Mouse (Mus musculus): Measurements from ENCODE around the gene Hs3st5. TPM values are rescaled to one million over a fixed set of nuclear protein-coding genes. Genes with fewer than 3 reads are reported as not detected.

The Hs3st5 gene
- polyA plus RNA-seq, 1 experiment, result 0.08 TPM

DNA sequence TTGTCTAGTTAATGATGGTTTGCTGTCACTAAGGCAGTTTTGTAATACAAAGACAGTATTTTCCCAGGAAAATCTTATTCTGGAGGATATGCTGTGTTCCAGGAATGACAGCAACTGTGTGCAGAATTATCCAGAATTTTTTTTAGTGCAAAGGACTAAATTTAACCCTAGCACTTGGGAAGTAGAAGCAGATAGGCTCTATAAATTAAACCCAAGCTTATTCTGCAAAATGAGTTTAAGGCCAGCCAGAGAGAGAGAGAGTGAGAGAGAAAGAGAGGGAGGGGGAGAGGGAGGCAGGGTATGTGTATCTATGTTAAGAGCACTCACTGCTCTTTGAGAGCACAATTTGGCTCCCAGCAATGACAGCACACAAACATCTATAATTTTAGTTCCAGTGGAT is 267.0 kb downstream of the Hs3st5 start:
- H3K4me1 ChIP-seq (ENCODE audit: control insufficient read depth, insufficient read depth, low read length), result no peaks in the 10 kb centered on the region
- H3K4me3 ChIP-seq (replicated peaks; ENCODE audit: extremely low read depth, low read depth, low read length), result no peak overlapping the region
- no peak for DNase-seq
- TF ChIP-seq POLR2A (IDR thresholded peaks at IDR 0.05; ENCODE audit: borderline replicate concordance, extremely low read depth, low read depth, low read length) (no peak), CTCF (IDR thresholded peaks at IDR 0.05; ENCODE audit: insufficient read depth, low read length) (no peak)

DNA sequence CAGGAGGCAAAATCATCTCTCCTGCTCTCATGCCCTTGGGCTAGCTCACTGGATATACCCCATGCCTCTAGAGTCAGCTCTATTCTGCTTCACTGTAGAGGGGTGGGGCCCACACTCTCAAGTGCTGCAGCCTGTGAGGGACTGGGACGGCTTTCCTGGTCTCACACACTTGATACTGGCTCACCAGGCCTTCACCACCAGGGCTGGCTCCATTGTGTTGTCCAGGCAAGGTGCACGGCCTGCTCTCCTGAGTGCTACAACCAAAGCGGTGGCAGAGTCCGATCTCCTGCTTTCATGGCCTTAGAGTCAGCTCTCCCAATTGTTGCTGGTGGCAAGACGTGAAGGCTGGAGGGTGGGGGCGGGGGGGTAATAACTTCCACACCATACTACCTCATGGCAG is 268.3 kb downstream of the Hs3st5 start:
- WGBS, result 71% methylated on average over 6 of the region's 6 CpGs
- no peak for DNase-seq
- no peak for TF ChIP-seq CTCF (IDR thresholded peaks at IDR 0.05; ENCODE audit: insufficient read depth, low read length)
- no peak for TF ChIP-seq POLR2A (IDR thresholded peaks at IDR 0.05; ENCODE audit: borderline replicate concordance, extremely low read depth, low read depth, low read length)
- Histone ChIP-seq H3K4me3 (replicated peaks; ENCODE audit: extremely low read depth, low read depth, low read length) (no peak overlapping the region), H3K4me1 (ENCODE audit: control insufficient read depth, insufficient read depth, low read length) (no peaks in the 10 kb centered on the region)

DNA sequence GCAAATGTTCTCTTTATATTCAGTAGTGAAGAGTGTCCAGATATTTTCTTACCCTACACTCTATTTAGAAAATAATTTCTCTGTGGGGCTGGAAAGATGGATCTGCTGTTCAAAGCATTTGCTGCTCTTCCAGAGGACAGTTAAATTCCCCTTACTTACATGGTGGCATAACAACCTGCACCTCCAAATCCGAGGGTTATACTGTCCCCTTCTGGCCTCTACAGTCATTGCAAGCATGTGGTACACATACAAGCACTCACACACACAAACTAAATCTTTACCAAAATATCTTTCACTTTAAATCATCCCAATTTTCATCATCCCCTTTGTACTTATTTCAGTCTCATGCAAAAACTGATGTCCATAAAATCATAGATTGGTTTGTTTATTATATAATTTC is 275.0 kb downstream of the Hs3st5 start:
- TF ChIP-seq CTCF (IDR thresholded peaks at IDR 0.05; ENCODE audit: insufficient read depth, low read length), result no peak
- TF ChIP-seq POLR2A (IDR thresholded peaks at IDR 0.05; ENCODE audit: borderline replicate concordance, extremely low read depth, low read depth, low read length), result no peak
- no peak for DNase-seq
- 19% methylated on average over 1 of the region's 1 CpGs for WGBS
- Histone ChIP-seq H3K4me3 (replicated peaks; ENCODE audit: extremely low read depth, low read depth, low read length) (no peak overlapping the region), H3K4me1 (ENCODE audit: control insufficient read depth, insufficient read depth, low read length) (no peaks in the 10 kb centered on the region)

DNA sequence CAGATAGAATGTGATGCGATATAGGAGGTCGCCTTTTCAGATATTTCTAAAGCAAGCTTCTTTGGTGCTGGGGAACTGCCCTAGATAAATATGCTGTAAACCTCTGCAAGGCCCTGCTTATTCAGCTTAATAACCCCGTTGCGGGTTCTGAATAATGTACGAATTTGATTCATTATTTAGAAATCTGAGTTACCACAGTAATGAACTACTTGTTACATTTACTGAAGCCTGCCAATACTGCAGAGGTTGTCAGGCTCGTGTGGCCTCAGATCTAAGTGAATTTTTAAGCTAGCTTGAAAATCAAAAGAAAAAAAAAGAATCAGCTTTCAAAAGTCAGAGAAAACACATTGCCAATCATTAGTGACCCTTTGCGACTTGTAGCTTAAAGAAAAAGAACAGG is 280.4 kb downstream of the Hs3st5 start:
- no peak overlapping the region for H3K4me3 ChIP-seq (replicated peaks; ENCODE audit: extremely low read depth, low read depth, low read length)
- H3K4me1 ChIP-seq (ENCODE audit: control insufficient read depth, insufficient read depth, low read length), result no peaks in the 10 kb centered on the region
- 86% methylated on average over 7 of the region's 7 CpGs for WGBS
- TF ChIP-seq POLR2A (IDR thresholded peaks at IDR 0.05; ENCODE audit: borderline replicate concordance, extremely low read depth, low read depth, low read length) (no peak), CTCF (IDR thresholded peaks at IDR 0.05; ENCODE audit: insufficient read depth, low read length) (no peak)
- DNase-seq, result no peak

DNA sequence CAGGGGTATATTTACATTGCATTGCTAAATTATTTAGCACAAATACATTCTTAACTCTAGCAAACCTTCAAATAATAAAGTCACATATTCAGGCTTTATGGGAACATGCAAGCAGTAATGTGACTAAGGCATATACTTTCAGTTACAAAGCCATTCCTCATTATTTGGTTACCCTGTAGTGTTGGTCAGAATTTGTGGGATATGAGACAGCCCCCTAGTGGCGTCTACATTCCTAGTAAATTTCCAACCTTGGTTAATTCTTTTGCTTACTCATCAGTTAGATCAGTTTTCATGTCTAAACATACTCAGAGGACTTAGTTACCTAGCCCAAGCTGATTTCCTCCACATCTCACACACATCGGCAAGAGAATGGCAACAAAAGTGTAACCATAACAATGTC is 285.2 kb downstream of the Hs3st5 start:
- DNase-seq, result no peak
- Histone ChIP-seq H3K4me1 (ENCODE audit: control insufficient read depth, insufficient read depth, low read length) (no peaks in the 10 kb centered on the region), H3K4me3 (replicated peaks; ENCODE audit: extremely low read depth, low read depth, low read length) (no peak overlapping the region)
- TF ChIP-seq CTCF (IDR thresholded peaks at IDR 0.05; ENCODE audit: insufficient read depth, low read length), result no peak
- no peak for TF ChIP-seq POLR2A (IDR thresholded peaks at IDR 0.05; ENCODE audit: borderline replicate concordance, extremely low read depth, low read depth, low read length)
- WGBS, result 28% methylated on average over 2 of the region's 2 CpGs

DNA sequence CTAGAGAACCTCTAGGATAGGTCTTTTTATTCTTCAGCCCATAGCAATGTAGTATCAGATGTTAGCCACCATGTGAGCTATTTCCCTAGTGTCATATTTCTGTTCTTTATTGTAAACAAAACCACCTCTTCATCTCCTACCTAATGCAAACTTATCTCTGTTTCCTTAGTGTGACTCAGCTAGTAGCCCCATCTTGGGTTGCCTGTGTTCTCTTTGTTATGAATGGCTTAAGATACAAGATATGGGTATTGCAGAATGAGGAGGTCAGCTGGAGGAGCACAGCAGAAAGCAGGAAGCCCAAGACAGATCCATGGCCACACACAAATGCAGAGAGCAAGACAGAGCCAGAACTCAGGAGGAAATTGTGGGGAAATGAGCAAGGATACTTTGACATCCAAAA is 288.7 kb downstream of the Hs3st5 start:
- no peak for DNase-seq
- no peak overlapping the region for H3K4me3 ChIP-seq (replicated peaks; ENCODE audit: extremely low read depth, low read depth, low read length)
- no peak for TF ChIP-seq CTCF (IDR thresholded peaks at IDR 0.05; ENCODE audit: insufficient read depth, low read length)
- no peak for TF ChIP-seq POLR2A (IDR thresholded peaks at IDR 0.05; ENCODE audit: borderline replicate concordance, extremely low read depth, low read depth, low read length)
- no peaks in the 10 kb centered on the region for H3K4me1 ChIP-seq (ENCODE audit: control insufficient read depth, insufficient read depth, low read length)

DNA sequence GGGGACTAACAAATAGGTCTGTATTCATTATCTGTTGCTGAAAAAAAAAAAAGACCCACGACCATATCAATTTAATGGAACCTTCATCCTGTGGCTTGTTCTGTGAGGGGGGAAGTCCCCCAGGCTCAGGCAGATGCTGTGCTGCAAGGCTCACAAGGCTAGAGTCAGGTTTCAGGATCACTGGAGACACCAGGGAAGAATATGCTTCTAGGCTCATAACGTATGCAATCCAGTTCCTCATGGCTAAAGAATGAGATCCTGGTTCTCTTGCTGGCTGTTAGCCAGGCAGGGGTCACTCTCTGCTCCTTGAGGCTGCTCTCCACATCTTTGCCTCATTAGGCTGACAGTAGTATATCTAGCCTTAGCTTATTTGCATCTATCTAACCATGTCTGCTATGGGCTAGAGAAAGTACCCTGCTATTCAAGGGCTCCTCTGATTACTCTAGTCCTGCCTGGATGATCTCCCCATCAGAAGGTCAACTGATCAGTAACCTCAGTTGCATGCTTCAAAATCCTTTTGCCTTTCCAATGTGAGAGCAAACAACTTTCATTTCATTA is 294.4 kb downstream of the Hs3st5 start:
- DNase-seq, result no peak
- WGBS, result 36% methylated on average over 2 of the region's 2 CpGs
- TF ChIP-seq CTCF (IDR thresholded peaks at IDR 0.05; ENCODE audit: insufficient read depth, low read length) (no peak), POLR2A (IDR thresholded peaks at IDR 0.05; ENCODE audit: borderline replicate concordance, extremely low read depth, low read depth, low read length) (no peak)

DNA sequence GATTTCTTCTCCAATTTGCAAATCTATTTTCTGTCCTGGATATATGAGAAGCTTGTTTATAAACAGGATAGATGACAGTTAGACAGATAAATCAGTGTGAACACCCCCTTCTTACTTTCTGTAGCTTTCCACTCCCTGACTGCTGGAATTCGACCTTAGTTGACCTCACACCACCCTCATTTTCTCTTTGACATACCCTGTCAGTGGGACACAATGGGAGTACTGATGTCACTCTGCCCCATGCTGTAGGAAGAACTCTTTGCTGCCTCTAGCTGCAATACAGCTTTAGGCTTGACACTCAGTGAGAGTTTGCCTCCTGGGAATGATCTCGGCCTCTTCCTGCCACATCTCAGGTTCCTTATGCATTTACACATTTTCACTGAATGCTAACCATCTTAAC is 297.1 kb downstream of the Hs3st5 start:
- no peak for DNase-seq
- TF ChIP-seq POLR2A (IDR thresholded peaks at IDR 0.05; ENCODE audit: borderline replicate concordance, extremely low read depth, low read depth, low read length), result no peak
- TF ChIP-seq CTCF (IDR thresholded peaks at IDR 0.05; ENCODE audit: insufficient read depth, low read length), result no peak
- H3K4me3 ChIP-seq (replicated peaks; ENCODE audit: extremely low read depth, low read depth, low read length), result no peak overlapping the region

More for the DNA sequence above, 294.4 kb downstream of the Hs3st5 start:
- H3K4me3 ChIP-seq (replicated peaks; ENCODE audit: extremely low read depth, low read depth, low read length), result no peak overlapping the region
- no peaks in the 10 kb centered on the region for H3K4me1 ChIP-seq (ENCODE audit: control insufficient read depth, insufficient read depth, low read length)

DNA sequence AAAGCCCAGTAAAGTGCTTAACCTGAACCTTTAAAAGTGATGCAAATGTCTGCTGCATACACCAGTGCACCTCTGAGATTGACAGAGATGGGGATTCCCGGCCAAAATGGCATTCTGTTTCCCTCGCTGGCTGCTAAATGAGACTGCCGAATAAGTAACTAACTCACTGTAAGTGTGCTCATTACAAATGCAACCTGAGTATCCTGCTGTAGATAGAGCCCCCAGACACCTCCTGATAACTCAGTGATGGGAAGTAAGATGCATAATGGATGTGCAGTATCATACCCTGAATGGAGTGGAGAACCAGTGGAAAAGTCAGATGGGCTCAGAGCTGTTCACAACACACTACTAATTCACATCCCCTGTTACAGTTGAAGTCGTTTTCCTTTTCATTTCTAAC is 298.7 kb downstream of the Hs3st5 start:
- Histone ChIP-seq H3K4me3 (replicated peaks; ENCODE audit: extremely low read depth, low read depth, low read length) (no peak overlapping the region), H3K4me1 (ENCODE audit: control insufficient read depth, insufficient read depth, low read length) (no peaks in the 10 kb centered on the region)
- no peak for DNase-seq
- WGBS, result 76% methylated on average over 4 of the region's 4 CpGs
- TF ChIP-seq POLR2A (IDR thresholded peaks at IDR 0.05; ENCODE audit: borderline replicate concordance, extremely low read depth, low read depth, low read length) (no peak), CTCF (IDR thresholded peaks at IDR 0.05; ENCODE audit: insufficient read depth, low read length) (no peak)

More for the DNA sequence above, 297.1 kb downstream of the Hs3st5 start:
- 32% methylated on average over 2 of the region's 2 CpGs for WGBS
- H3K4me1 ChIP-seq (ENCODE audit: control insufficient read depth, insufficient read depth, low read length), result no peaks in the 10 kb centered on the region

DNA sequence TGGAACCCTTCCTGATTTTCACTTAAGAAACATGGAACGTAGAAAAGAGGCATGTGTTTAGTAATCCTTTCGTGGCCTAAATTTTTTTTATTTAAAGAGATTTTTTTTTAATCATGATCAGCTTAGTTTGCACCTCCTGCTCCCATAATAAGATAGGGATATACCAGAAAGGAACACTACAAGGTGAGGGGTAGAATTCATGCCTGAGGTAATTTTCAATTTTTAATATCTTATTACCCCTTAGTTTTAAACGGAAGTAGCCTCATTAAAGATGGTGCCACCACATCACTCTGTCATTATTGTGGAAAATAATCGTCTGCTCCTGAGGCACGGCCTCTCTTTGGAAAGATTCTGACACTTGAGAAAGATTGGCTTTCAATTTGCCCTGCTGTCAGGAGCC is 299.2 kb downstream of the Hs3st5 start:
- Histone ChIP-seq H3K4me3 (replicated peaks; ENCODE audit: extremely low read depth, low read depth, low read length) (no peak overlapping the region), H3K4me1 (ENCODE audit: control insufficient read depth, insufficient read depth, low read length) (no peaks in the 10 kb centered on the region)
- TF ChIP-seq POLR2A (IDR thresholded peaks at IDR 0.05; ENCODE audit: borderline replicate concordance, extremely low read depth, low read depth, low read length) (no peak), CTCF (IDR thresholded peaks at IDR 0.05; ENCODE audit: insufficient read depth, low read length) (no peak)
- WGBS, result 71% methylated on average over 5 of the region's 5 CpGs
- no peak for DNase-seq
